ENCODE assay signal across 8 mouse cellular contexts in the genomic region with DNA sequence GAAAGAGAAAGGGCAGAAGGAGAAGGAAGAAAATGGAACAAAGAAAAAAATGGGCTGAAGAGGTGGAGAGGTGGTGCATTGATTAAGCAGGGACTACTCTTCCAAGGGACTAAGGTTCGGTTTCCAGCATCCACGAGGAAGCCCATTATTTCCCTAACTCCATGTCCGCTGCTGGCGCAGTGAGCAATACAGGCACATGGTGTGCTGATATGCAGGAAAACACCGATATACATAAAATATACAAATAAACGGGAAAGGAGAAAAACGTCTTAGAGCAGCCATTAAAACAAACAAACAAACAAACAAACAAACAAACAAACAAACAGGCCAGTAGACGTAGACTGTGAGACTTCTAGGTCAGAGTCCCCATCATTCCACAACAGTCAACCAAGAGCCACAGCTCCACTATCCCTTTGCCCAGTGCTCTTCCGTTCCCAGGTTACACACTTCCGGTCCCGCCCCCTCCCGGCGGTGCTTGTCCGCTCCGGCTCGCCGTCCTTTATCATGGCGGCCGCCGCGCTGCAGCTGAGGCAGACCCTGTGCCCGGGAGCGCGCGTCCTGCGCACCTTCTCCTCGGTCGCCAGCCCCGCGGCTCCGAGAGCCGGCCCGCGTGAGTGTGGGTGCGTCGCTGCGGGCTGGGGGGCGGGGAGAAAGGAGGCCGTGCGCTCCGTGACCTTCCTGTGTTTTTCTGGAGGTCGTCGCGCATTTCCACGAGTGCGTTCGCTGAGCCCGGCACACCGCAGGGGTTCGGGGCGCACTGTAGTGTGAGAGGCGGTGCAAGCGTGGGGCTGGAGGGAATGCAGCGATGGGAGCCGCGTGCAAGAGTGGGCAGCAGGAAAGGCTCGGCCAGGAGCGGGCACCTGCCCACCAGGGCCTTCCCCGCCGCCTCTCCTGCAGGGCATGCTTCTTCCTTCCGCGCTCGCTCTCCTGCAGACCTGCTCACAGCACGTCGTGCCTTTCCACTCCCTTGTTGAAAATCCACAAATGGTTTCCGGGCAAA. TPM values are rescaled to one million over a fixed set of nuclear protein-coding genes. Genes with fewer than 3 reads are reported as not detected.
DNase-seq lines count a peak whose midpoint lies in the region; ATAC-seq lines count a peak whose summit lies in the region.

A gene (plus strand): TSS at position 474 of the 1,000 bp plus-strand sequence.

- peaks cover 8% of the 10 kb centered on the region for H3K4me1 ChIP-seq in intestine, embryonic 15.5 days (replicated peaks)

- DNase-seq in adrenal gland, adult 2 months = peak; percentile 93
- peak; percentile 95 for DNase-seq in embryo, embryonic 11 days
- peak; percentile 82 to 89 for DNase-seq in gastrocnemius, postnatal 36 days
- DNase-seq in left cerebral cortex, postnatal 14 days (ENCODE audit: low spot score in 2 of 2) = peak; percentile 88 to 90
- DNase-seq in right cerebral cortex, postnatal 14 days = peak; percentile 91
- DNase-seq in urinary bladder, postnatal 25 days (ENCODE audit: low spot score) = peak; percentile 88

- no peaks in the 10 kb centered on the region for H3K9me3 ChIP-seq in intestine, embryonic 15.5 days

- peak within 1 kb of the TSS; percentile 71 for H3K4me3 ChIP-seq in intestine, embryonic 15.5 days (replicated peaks)

- peak within 1 kb of the TSS; percentile 85 for H3K9ac ChIP-seq in intestine, embryonic 15.5 days

- ATAC-seq in intestine, embryonic 15.5 days = peak; percentile 99
- ATAC-seq in megakaryocyte-erythroid progenitor cell, adult 5-6 weeks (replicated peaks; ENCODE audit: low FRiP score, low TSS enrichment, poor library complexity, severe bottlenecking) = peak; percentile 98

- WGBS in intestine, embryonic 15.5 days = 3% methylated on average over 66 of the region's 66 CpGs

- peak within 1 kb of the TSS; percentile 66 for H3K4me2 ChIP-seq in intestine, embryonic 15.5 days (replicated peaks)

- H3K36me3 ChIP-seq in intestine, embryonic 15.5 days = no peaks in the 10 kb centered on the region

- intact Hi-C loops in gastrocnemius, postnatal 36 days (cut with DNase I) = no loop called here
- intact Hi-C loops in left cerebral cortex, postnatal 14 days (cut with DNase I) = no loop called here

- H3K27me3 ChIP-seq in intestine, embryonic 15.5 days (replicated peaks) = no peaks in the 10 kb centered on the region

- H3K27ac ChIP-seq in intestine, embryonic 15.5 days = peak within 1 kb of the TSS; percentile 66

RNA-seq across cellular contexts. Expression of the gene that starts here (rescaled TPM):
- 100 to 1,000 TPM in 1 of 2 experiments, 10 to 100 TPM in 1; 62.7 to 106 TPM for total RNA-seq in adrenal gland, adult 2 months (2021)
- 5.9 and 6.7 TPM in 2 replicates for polyA plus RNA-seq in adrenal gland, adult 2 months (2012; rRNA removed)
- total RNA-seq in gastrocnemius, postnatal 36 days (2021) = 10 to 100 TPM; 40.9 to 41.0 TPM
- 149 and 153 TPM in 2 replicates for polyA plus RNA-seq in intestine, embryonic 15.5 days (2015; fragmentation: Nextera tagmentation; extraction: Ambion mirVana)
- total RNA-seq in left cerebral cortex, postnatal 14 days (2021) = 10 to 100 TPM; 42.8 to 45.9 TPM
- 94.4 and 113 TPM in 2 replicates for total RNA-seq in megakaryocyte-erythroid progenitor cell, adult 5-6 weeks (2014; fragmentation: Nextera tagmentation)
- 115 and 125 TPM in 2 replicates for total RNA-seq in megakaryocyte-erythroid progenitor cell, adult 5-6 weeks (2017)

Comparison
In these comparisons a context has a peak if more than half of its experiments do, and no peak if none do; other contexts are left out.
1. Peak in every context shown above with its lines: DNase-seq, ATAC-seq, H3K4me3 ChIP-seq and H3K27ac ChIP-seq.
2. RNA of the gene that starts here (polyA plus RNA-seq): 149 to 153 TPM in intestine, embryonic 15.5 days; 5.9 to 6.7 TPM in adrenal gland, adult 2 months; every median in the first group is over 10 times any median in the second.